Mouse (Mus musculus) naive thymus-derived CD4-positive, alpha-beta T cell, adult 2 months (primary cell): ENCODE measurements around the gene Rps15.
"Not testable (repeated sequence)": the region's sequence is repeated elsewhere in the genome, so short reads cannot be mapped to it uniquely, and the experiment has no call there.

Experiments used
- DNase-seq: peaks from one replicate; pipeline ENCODE4 v3.0.0-alpha.2; 2011; ENCODE audit warnings: low read depth

Rps15 gene

GRCm38 (mm10) chr10:80292251-80293146 lies at the start of gene Rps15:
Gene Rps15 (plus strand): TSS chr10:80292453.
- peak; percentile 98 for DNase-seq

- no peak for DNase-seq
Observed at GRCm38 (mm10) chr10:80242607-80243006, 49.6 kb upstream of the Rps15 start.

GRCm38 (mm10) chr10:80244791-80245399 lies 47.4 kb upstream of the Rps15 start:
- peak; percentile 77 for DNase-seq

DNA sequence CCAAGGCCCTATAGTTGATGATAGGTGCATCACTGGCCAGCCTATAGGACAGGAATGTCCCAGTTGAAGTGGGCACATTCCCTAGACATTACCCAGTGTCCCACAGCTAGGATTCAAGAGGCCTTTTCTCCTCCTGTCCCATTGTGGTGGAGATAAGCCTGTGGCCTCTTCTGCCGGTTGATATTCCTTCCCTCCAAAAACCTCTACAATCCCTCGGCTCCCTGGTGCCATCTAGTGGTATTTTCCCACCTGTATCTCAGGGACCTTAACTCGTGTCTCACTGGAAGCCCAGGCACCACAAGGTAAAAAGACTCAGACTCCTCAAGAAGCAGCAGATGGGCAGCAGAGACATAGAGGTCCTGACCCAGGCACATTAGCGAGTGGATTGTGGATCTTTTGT lies 46.7 kb upstream of the Rps15 start:
- peak; percentile 90 for DNase-seq

- DNase-seq, result peak; percentile 29
Observed at GRCm38 (mm10) chr10:80247849-80248248, 44.4 kb upstream of the Rps15 start.

- not testable (repeated sequence) for DNase-seq
Observed at GRCm38 (mm10) chr10:80248437-80248836, 43.8 kb upstream of the Rps15 start.

DNA sequence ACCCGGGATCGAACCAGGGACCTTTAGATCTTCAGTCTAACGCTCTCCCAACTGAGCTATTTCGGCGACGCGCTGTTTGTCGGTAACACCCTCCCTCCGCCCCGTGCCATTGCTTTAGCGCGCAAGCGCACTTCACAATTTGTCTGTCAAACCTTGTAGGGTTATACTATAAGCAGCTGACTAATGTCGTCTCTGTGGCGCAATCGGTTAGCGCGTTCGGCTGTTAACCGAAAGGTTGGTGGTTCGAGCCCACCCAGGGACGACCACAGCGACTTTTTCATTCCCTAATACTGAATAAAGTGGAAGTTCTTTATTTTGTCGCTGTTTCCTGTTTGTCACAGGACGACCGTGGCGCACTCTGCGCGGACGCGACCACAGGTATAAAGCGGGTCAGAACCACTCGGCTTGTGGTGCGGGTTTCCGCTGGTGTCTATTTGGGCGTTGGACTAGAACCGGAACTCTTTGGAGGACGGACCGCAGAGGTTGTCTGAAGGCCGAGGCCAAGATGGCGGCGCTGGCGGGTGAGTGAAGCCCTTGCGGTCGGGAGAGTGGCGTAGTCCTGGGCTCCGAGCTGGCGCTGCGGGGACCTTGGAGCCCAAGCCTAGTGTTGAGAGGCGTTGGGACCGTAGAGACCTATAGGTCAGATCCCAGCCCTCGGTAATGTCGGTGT lies 43.1 kb upstream of the Rps15 start, which contains the start of gene Ndufs7:
Gene Ndufs7, plus strand, starts transcription at position 151 of the 670 bp plus-strand sequence.
- peak; percentile 99 for DNase-seq

- no peak for DNase-seq
Observed at GRCm38 (mm10) chr10:80250059-80250458, 42.2 kb upstream of the Rps15 start.

DNA sequence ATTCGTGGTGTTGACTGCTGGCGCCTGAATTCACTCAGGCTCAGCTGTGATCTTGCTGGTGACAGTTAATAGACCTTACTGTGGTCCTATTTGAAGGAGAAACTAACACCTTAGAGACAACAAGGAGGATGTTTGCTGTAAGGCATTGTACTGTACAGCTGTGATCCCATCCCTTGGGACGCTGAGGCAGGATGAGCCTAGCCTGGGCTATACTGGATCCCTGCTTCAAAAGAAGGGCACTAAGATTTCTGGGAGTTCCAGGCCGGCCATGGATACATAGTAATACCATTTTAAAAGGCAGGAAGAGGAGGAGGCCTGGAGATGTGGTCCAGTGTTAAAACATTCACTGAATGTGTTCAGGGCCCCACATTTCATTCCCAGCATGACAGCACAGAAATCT lies 41.7 kb upstream of the Rps15 start:
- no peak for DNase-seq

DNA sequence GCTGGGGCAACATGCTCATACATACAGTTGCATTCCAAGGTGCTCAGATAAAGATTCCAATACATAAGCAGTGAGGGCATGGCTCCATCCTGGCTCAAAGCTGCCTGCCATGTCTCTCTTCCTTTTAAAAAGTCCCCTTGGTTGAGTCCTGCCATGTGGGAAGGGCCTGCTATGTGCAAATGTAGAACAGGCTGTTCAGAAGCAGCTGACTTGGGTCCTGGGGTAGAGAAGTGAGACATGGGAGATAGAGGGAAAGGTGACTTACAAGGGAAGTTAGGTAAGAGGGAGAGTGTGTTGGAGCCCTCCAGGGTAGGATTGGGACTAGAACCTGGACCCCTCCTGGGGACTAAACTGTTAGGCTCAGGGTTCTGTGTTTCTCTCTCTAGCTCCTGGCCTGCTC lies 40.2 kb upstream of the Rps15 start:
- DNase-seq, result no peak

GRCm38 (mm10) chr10:80252493-80253274 lies 39.6 kb upstream of the Rps15 start:
- no peak for DNase-seq

GRCm38 (mm10) chr10:80253551-80253950 lies 38.7 kb upstream of the Rps15 start:
- DNase-seq, result no peak

GRCm38 (mm10) chr10:80254331-80255297 lies 37.6 kb upstream of the Rps15 start:
- DNase-seq, result no peak

- DNase-seq, result no peak
Observed at GRCm38 (mm10) chr10:80255881-80256535, 36.2 kb upstream of the Rps15 start.

- no peak for DNase-seq
Observed at GRCm38 (mm10) chr10:80257936-80258335, 34.3 kb upstream of the Rps15 start.

DNA sequence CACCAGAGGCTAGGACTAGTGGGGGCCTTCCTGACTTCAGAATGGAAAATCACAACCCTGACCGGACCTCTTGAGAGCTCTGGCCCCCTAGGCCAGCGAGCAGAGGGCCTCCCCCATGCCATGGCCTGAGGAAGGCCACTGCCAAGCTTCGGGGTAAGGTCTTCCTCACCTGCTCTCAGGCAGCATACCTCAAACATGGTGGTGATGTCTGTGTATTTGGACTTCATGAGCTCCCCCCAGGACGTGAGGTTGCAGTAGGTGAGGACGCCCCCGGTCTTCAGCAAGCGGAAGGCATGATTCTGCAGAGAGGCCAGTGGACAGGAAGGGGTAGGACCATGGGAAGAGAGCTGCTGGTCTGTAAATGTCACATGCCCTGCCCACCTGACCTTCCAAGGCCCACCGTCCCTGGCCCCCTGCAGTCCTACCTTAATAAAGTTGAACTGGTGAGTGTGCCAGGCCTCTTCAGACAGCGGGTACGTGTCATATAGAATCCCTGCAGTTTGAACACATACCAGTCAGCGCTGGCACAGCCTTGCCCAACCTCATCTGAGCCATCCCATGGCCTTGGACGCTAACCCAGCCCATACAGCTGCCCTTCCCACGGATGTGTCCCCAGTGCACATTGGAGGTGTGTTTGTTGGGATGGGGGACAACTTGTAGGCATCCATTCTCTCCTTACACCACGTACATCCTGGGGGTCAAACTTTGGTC lies 33.3 kb upstream of the Rps15 start:
- no peak for DNase-seq

DNA sequence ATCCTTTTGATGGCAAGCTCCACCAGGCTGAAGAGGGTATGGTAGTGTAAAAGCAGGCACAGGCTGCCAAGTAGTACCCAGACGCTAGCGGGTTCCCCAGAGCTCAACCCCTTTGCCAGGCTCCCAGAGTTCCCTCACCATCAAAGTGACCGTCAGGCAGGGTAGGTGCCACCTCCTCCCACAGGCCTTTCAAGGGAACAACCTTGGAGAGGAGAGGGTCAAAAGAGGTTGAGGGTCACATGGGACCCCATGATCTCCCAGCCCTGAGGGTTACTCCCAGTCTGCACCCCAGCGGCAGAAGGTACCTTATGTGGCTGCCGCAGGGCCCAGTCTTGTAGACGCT lies 32.8 kb upstream of the Rps15 start:
- DNase-seq, result no peak

DNA sequence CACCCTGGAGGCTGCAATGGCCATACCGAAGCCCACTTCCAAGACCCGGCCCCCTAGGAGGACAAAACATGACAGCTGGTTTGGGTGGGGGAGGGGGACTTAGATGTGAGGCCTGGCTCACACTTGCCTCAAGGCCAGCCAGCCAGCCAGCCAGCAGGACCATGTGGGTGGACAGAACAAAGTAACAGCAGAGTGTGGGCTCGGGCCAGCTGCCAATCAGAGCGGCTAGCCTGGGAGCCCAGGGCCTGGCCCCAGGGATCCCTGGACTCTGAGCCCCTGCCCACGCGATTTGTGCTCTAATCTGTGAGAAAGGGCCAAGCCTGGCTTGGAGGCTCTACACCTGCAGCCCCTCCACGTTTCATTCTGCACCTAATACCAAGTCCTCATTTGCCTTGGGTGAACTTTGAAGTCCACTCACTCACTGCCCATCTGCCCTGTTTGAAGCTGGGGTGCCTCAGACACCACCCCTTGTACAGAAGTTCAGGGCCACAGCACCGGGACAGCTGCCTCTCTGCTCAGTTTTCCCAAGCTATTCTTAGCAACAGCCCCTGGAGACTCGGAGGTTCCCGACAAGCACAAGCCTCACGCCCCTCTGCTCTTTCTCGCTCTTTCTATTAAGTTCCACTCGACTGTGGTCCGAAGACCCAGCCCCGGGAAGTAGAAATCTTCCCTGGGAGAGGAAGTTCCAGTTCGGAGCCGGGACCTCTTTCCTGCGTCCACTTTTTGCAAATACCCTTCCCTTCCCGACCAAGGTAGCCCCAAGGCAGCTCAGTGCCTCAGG lies 32.2 kb upstream of the Rps15 start:
- DNase-seq, result peak; percentile 25
